Mouse (Mus musculus) intestine, postnatal 0 days (tissue): ENCODE results near the gene Gm17720. TPM values are rescaled to one million over a fixed set of nuclear protein-coding genes. Genes with fewer than 3 reads are reported as not detected.
"Not testable (repeated sequence)": the region's sequence is repeated elsewhere in the genome, so short reads cannot be mapped to it uniquely, and the experiment has no call there.

Source experiments
- ATAC-seq: fragments of 200-750 bp; cut with Nextera tagmentation; 2 replicates; pipeline ENCODE4 v1.8.0; 2017; ENCODE audit warnings: mild to moderate bottlenecking, moderate TSS enrichment, moderate library complexity
- H3K27ac ChIP-seq: fragments of 300-500 bp; sonication (generic); 2 replicates; pipeline ENCODE4 v1.5.1; 2014; ENCODE audit warnings: mild to moderate bottlenecking, low read depth, low read length, moderate library complexity
- H3K27me3 ChIP-seq: fragments of 300-500 bp; sonication (generic); replicated peaks from 2 replicates; pipeline ENCODE4 v1.6.1; 2014; ENCODE audit warnings: low read length, mixed read lengths; ENCODE audit not compliant: control insufficient read depth, insufficient read depth
- H3K36me3 ChIP-seq: fragments of 300-500 bp; sonication (generic); 2 replicates; pipeline ENCODE4 v1.6.1; 2014; ENCODE audit warnings: mild to moderate bottlenecking, moderate library complexity; ENCODE audit not compliant: control insufficient read depth, insufficient read depth
- H3K4me1 ChIP-seq: fragments of 300-500 bp; sonication (generic); replicated peaks from 2 replicates; pipeline ENCODE4 v1.6.1; 2014; ENCODE audit warnings: antibody characterized with exemption, low read length, mixed read lengths; ENCODE audit not compliant: control insufficient read depth, insufficient read depth
- H3K4me2 ChIP-seq: fragments of 300-500 bp; sonication (generic); replicated peaks from 2 replicates; pipeline ENCODE4 v1.6.1; 2014; ENCODE audit warnings: low read depth, mild to moderate bottlenecking, moderate library complexity
- H3K4me3 ChIP-seq: fragments of 300-500 bp; sonication (generic); 2 replicates; pipeline ENCODE4 v1.5.1; 2014; ENCODE audit warnings: low read depth, low read length
- H3K9ac ChIP-seq: fragments of 300-500 bp; sonication (generic); 2 replicates; pipeline ENCODE4 v1.6.1; 2014; ENCODE audit warnings: mild to moderate bottlenecking, low read depth, low read length
- H3K9me3 ChIP-seq: fragments of 300-500 bp; sonication (generic); 2 replicates; pipeline ENCODE4 v1.6.1; 2016; ENCODE audit warnings: mixed run types; ENCODE audit not compliant: control insufficient read depth
- CTCF ChIP-seq: sonication (generic); IDR thresholded peaks from 2 replicates; pipeline ENCODE4 v1.5.1; 2016; ENCODE audit warnings: low read depth, mild to moderate bottlenecking, control low read depth, antibody characterized with exemption, moderate library complexity
- WGBS: fragments of 180-500 bp; shearing (Covaris S2); extraction: QIAGEN DNeasy Blood & Tissue Kit; methylation state at CpG from one replicate; pipeline ENCODE4 v1.1.7; 2014; 5-methylcytosine and 5-hydroxymethylcytosine counted together
- polyA plus RNA-seq: library from polyadenylated mRNA; unstranded; fragments of >200 nt; fragmentation: Nextera tagmentation; extraction: Ambion mirVana; gene quantifications from 2 replicates; pipeline ENCODE4 v1.2.1, GENCODE M21; 2015

Gene Gm17720
- polyA plus RNA-seq, 1 experiment from 2014 or later, result not detected

- Histone ChIP-seq H3K27ac (no peak overlapping the region), H3K4me1 (no peaks in the 10 kb centered on the region), H3K4me3 (no peak overlapping the region), H3K9me3 (no peaks in the 10 kb centered on the region), H3K9ac (no peak overlapping the region), H3K4me2 (no peak overlapping the region), H3K36me3 (no peaks in the 10 kb centered on the region), H3K27me3 (no peaks in the 10 kb centered on the region)
- no peak for TF ChIP-seq CTCF
- 69% methylated on average over 4 of the region's 4 CpGs for WGBS
- ATAC-seq, result no peak
These were observed 68.2 kb downstream of the Gm17720 start for GRCm38 (mm10) chr8:110034331-110034730.

- H3K36me3 ChIP-seq, H3K4me3 ChIP-seq, H3K9me3 ChIP-seq, ATAC-seq, H3K4me1 ChIP-seq, H3K27me3 ChIP-seq, H3K4me2 ChIP-seq, H3K27ac ChIP-seq, H3K9ac ChIP-seq: not testable (repeated sequence)
- WGBS, result 49% methylated on average over 8 of the region's 8 CpGs
These were observed 68.8 kb downstream of the Gm17720 start for GRCm38 (mm10) chr8:110033771-110034170.

Other genes with a start within 250 kb of the Gm17720 start
- 3.1 and 4.1 TPM in 2 replicates for gene Phlpp2, start 234.2 kb downstream of the Gm17720 start, polyA plus RNA-seq
- gene Marveld3, start 140.6 kb downstream of the Gm17720 start, polyA plus RNA-seq, result 24.9 and 25.0 TPM in 2 replicates
- gene Tat, start 112.3 kb downstream of the Gm17720 start, polyA plus RNA-seq, result 0.12 TPM in 1 of 2 replicates, not detected in the other
- gene Chst4, start 63.0 kb downstream of the Gm17720 start, polyA plus RNA-seq, result 5.5 and 6.2 TPM in 2 replicates
- 2.4 and 2.6 TPM in 2 replicates for gene Zfp612, start 23.0 kb downstream of the Gm17720 start, polyA plus RNA-seq
- not detected in 2 replicates for gene Gm21964, start 1.5 kb downstream of the Gm17720 start, polyA plus RNA-seq
- 0.26 and 0.27 TPM in 2 replicates for gene Calb2, start 65.5 kb upstream of the Gm17720 start, polyA plus RNA-seq
- 3.0 and 3.5 TPM in 2 replicates for gene Cmtr2, start 112.9 kb upstream of the Gm17720 start, polyA plus RNA-seq
- 0.05 and 0.07 TPM in 2 replicates for gene Hydin, start 164.2 kb upstream of the Gm17720 start, polyA plus RNA-seq